Mouse (Mus musculus) kidney, adult 9 months (tissue): ENCODE measurements at regions not wholly inside any gene's neighbourhood (a gene's known extent, or its start where the extent isn't known, plus 50 kb on each side); places are given as distances from the start of the nearest gene placed in this dataset.

Source experiments
- DNase-seq: peaks from one replicate; pipeline ENCODE4 v3.0.0; 2022

DNA sequence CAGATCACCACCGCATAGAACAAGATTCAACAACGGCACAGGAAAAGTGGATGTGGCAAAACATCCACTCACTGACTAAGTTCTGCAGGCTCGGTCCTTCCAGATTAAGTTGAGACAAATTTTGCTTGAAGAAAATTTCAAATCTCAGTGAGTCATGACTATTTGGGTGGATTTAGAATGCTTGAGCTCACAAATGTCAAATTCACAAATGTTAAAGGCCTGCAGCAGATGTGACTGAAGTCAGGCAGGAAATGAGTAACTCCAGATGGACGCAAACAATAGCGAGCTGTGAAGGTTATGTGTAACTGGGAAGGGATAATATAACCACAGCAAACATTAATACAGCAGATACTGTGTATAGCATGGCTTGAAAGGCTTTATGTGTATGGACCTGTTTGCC lies 198.5 kb upstream of the Zbtb20 start:
- no peak for DNase-seq

GRCm38 (mm10) chr16:42676406-42677075 lies 199.1 kb upstream of the Zbtb20 start:
- DNase-seq, result no peak

DNA sequence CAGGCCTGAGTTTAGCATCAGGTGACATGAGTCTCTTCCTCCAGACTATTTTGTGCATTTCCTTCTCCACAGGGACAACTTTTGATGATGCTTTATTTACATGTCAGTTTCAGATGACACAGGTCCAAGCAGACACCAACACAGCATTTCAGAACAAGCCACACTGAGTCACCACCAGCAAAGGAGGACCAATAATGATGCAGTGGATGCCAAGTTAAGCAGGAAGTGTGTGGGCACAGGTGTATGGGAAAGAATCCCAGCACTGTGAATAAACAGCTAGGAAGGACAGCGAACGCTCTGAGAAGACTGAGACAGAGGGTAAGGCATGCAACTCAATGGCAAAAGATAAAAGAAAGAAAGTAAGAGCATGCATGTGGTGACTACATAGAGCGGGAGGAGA lies 200.7 kb upstream of the Zbtb20 start:
- DNase-seq, result no peak

GRCm38 (mm10) chr16:42666601-42667000 lies 209.1 kb upstream of the Zbtb20 start:
- DNase-seq, result no peak

DNA sequence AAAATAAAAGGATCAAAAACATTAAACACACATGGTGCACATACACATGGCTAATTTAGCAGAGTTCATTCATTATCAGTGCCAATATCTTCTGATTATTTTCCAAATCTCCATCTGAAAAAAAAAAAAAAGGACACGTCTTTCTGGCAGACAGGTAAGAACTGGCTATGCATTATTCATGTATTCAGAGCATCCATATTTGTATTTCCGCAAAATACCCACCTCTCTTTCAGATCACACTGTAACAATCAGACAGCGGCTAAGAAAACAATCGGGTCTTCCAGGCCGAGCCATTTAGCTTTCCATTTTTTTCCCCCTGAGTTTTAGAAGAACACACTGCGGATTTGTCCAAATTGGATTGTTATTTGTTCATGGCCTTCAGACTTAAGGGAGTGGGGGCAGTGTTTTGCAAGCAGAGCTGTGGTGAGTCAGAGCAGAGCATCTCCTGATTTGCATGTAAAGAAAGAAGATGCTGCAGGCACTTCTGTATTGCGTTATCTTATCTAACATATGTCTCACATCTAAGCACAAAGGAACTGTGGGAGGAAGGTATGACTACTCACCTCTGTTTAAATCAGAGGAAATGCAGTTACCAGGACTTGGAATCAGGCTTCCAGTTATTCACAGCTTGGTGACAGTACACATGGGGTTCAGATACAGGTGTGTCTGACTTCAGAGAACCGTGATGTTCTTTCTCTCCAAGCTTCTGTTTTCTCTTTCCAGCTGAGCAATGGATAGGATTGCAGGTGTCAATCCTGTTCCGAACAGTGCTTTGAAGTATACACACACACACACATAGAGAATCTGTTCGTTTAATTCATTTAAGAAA lies 223.6 kb upstream of the Zbtb20 start:
- no peak for DNase-seq

DNA sequence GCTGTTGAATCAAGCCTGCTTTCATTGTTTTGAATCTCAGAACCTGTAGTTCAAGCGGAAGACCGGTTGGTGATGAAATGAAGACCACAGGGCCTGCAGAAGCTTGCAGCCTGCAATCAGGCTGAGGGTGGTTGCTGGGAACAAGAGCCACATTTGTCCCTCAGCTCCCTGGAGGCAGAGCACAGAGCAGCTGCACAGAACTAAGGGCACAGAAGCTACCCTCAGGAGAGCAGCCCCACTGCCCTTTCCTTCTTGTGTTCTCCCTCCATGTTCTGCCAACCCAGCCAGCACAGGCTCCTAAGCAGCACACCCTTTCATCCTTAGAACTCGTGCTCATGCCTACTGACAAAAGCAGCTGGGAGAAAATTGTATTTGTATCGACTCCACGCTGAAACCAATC lies 225.9 kb upstream of the Zbtb20 start:
- no peak for DNase-seq

GRCm38 (mm10) chr16:42648531-42649142 lies 227.0 kb upstream of the Zbtb20 start:
- no peak for DNase-seq

DNA sequence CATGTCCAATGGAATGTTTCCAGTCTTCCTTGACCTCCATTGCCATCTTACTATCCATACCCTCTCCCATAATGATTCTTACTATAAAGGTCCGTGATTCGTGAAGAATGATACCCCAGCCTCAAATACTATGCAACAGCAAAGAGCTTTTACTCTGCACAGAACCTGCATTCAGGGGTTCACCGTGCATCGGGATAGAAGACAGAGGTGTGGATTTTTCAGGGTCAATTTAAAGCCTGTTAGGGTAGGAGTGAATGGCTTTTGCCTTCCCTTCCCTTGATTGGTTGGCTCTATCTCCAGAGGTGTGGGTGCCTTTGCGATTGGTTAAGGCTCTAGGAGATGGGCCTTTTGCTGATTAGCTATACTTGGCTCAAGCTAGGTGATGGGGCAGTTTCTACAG lies 227.9 kb upstream of the Zbtb20 start:
- DNase-seq, result no peak

DNA sequence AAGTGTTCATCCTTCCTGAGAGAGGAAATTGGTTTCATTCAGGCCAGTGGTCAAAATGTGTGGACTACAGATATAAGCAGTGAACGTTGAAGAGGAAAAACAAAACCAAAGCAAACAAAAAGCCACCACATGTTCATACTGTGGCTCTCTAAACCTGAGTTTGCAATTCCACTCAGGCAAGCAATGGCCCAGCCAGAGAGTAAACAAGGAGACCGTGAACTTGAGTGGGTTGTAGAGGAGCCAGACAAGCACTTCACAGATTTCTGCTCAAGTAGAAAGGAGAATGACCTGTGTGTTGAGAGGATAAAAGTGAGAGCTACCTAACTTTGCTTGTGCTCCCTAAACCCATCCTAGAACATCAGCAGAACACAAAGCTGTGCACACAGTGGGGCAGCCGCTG lies 239.9 kb upstream of the Zbtb20 start:
- no peak for DNase-seq

DNA sequence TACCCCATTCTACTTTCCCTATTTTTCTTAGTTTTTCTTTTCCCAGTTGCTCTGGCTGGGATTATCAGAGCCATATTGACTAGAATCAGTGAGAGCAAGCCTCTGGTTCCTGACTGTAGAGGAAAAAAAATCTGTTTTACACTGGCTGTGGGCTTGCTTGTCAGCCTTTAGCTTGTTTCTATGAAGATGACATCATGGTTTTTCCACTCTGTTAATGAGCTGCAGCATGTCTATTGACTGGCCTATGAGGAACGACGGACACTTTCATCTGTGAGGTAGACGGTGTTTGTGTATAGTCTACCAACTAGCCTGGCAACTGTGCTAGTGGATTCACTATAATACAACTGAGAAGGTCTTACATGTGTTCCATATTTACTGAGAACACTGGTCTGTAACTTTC lies 248.0 kb upstream of the Zbtb20 start:
- no peak for DNase-seq

- DNase-seq, result no peak
Measured at GRCm38 (mm10) chr16:42615920-42616319, 259.8 kb upstream of the Zbtb20 start.

DNA sequence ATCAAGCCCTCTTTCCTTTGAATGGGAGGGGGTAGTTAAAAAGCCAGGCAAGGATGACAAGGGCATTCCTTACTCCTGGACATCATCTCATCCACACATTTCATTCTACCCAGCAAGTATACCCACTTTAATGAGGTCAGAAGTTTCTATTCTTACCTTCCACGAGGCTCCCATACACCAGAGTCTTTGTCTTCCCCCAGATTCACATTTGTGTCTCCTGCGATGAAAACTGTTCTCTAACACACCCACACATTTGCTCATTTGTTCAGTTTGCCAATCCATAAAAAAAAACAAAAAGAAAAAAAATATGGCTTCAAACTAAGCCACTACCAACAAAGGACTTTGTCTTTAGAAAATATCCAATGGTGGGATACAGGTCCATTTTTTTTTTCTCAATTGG lies 263.7 kb upstream of the Zbtb20 start:
- no peak for DNase-seq

DNA sequence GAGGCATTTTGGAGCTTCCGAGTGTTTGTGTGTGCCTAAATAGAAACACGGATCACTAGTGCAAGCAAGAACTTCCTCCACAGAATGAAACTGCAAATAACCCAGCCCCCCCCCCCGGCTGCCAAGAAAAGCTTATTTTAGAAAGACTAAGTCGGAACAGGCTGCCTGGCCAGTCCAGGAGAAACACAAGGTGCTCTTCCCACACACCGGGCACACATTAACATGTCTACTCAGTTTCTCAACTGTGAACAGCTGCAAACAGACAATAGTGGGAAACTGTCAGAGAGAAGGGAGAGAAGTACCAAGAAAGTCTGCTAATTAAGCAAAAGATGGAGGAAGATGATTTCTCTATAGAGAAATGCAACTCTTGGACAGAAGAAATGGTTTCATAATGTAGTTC lies 267.3 kb upstream of the Zbtb20 start:
- DNase-seq, result no peak

- no peak for DNase-seq
Measured at GRCm38 (mm10) chr16:42592321-42592720, 251.9 kb upstream of the Gap43 start.

GRCm38 (mm10) chr16:42591530-42591929 lies 251.1 kb upstream of the Gap43 start:
- no peak for DNase-seq

DNA sequence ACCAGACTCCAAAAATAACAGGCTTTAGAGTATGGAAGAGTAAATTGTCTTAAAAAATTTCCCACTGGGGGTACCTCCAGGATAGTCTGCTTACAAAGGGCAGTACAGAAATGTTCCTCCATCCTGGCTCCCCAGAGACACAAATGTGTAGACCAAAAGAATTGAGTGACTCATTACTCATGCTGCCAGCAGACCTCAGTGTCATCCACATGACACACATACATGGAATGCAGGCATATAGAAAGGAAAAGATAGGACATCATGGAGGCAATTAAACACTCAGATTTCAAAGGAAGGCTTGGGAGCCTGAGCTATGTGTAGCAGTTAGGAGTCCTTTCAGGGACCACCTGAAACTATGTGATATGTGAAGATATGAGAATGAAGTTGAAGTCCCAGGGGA lies 245.7 kb upstream of the Gap43 start:
- DNase-seq, result no peak

GRCm38 (mm10) chr16:42575517-42575946 lies 235.1 kb upstream of the Gap43 start:
- DNase-seq, result no peak

- DNase-seq, result no peak
Measured at GRCm38 (mm10) chr16:42574978-42575377, 234.5 kb upstream of the Gap43 start.

DNA sequence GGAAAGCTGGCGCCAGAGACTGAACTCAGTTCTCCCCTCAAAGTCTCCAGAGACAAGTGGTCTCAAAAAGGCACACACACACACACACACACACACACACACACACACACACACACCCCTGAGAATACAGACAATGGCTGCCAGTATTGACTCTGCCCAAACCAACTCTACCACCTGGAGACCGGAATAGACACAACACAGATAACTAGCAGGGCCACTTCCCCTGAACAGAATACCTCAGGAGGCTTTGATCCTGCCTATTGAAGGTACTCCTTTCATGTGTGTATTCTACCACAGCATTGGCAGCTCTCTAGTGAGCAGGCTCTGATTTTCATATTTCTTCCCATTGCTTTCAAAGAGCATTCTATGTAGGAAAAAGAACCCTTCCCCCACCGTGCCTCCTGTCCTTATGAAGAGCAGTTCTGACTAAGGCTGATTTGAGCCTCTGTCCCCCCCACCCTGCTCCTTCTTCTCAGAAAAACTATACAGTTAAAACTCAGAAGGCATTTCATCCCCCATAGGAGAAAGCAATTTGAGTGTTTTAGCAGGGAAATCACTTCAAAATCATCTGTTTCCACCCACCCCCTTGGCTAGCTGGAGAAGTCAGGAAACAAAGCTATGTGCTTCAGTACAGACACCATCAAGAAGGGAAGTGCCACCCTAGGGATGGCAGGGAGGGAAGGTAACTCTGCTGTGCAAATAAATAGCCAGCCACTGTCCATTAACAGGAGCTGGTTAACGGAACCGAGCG lies 230.0 kb upstream of the Gap43 start:
- no peak for DNase-seq

- DNase-seq, result no peak
Measured at GRCm38 (mm10) chr16:42569335-42569734, 228.9 kb upstream of the Gap43 start.

- no peak for DNase-seq
Measured at GRCm38 (mm10) chr16:42549591-42549990, 209.1 kb upstream of the Gap43 start.

DNA sequence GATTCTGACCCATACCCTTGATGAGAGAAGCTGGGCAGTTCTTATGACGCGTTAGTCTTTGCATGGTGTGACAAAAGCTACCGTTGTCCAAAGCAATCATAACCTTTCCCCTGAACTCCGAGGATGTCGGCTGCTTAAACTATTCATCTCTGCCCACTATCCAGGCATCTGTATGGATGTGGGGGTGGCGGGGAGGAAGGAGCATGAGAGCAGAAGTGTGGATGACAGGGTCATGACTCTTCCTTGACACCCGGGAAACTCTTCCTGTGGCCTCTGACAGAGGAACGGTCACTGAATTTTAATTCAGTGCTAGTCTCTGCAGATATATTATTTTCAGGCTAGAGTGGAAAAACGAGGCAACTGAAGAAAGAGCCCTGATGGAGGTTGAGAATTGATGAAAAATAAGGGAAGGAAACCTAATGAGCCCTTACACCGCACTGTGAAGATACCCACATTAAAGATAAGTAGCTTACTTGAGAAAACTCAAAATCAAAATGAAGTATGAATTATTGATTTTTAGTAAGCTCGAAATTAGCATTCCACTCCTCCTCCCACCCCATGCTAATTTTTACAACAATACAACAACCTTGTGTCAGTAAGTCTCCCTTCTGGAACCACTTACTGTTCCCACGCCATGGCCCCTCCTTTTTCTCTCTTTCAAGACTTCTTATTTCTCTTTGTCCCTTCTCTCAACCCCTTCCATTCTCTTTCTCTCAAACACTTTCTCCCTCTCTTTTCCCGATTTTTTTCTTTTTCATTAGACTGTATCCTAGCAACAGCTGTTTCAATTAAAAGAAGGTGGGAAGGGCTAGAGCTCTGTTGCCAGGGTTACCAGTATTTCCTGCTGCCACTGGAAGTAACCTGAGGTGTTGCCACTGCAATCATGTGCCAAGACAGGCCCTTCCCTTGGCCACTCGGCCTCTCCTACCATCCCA lies 206.0 kb upstream of the Gap43 start:
- DNase-seq, result no peak
